Mouse (Mus musculus) monocyte, adult 2 months (primary cell): Measurements from ENCODE around the gene Tmem204.

ENCODE experiments used
- DNase-seq, 2 experiments: peaks; one replicate each; pipeline ENCODE4 v3.0.0; 2022; ENCODE audit warnings: low spot score in 2 of 2, low read depth in 1 of 2

The Tmem204 gene

DNA sequence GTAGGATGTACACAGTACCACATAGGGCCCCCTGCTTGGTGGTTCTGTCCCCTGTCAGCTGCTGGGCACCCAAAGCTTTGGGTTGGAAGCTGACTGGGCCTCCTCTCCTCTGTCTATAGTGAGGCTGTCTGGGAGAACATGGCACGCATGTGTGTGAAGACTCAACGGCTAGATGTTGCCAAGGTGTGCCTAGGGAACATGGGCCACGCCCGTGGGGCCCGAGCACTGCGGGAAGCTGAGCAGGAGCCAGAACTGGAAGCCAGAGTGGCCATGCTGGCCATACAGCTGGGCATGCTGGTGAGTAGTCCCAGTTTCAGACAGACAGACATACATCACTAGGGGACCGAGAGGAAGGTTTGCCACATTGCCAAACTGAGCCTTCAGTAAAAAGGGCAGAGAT, 3.3 kb upstream of the Tmem204 start:
- DNase-seq: no peak

GRCm38 (mm10) chr17:25084835-25085385, 1.5 kb upstream of the Tmem204 start:
- no peak for DNase-seq

DNA sequence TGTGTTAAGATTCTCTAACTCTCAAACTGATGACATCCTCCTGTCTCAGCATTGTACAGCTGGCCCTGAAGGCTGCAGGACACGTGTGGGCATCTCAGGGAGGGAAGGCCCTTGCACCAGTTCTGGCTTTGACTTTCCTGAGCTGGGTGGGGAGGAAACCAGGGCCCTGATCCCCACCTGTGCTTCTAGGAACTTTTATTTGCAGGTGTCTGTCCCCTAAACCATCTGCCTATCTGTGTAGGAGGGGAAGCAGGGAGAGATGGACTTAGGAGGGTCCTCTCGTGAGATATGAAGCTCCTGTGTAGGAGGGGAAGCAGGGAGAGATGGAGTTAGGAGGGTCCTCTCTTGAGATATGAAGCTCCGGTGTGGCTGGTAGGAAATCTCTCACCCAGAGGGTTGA, 504 bp downstream of the Tmem204 start:
- no peak for DNase-seq

- DNase-seq: no peak
These were observed 1.1 kb downstream of the Tmem204 start for GRCm38 (mm10) chr17:25082081-25082847.

GRCm38 (mm10) chr17:25080960-25081381, 2.4 kb downstream of the Tmem204 start:
- no peak for DNase-seq

DNA sequence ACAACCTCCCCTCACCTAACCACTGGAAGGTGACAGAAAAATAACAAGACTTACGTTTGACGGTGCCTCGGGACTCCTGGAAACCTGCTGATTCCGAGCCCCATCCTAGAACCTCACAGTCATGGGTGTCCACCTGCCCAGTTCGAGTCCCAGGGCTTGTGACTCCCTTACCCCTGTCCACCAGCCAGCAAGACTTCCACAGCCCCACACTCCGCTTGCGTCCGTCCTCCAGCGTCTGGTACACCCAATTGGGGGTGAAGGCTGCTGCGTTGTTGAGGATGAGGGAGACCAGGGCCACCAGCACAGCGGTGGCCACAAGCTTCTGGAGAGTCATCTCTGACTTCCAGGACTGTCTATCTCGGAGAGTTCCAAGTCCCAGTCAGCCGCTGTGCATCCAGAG, 3.2 kb downstream of the Tmem204 start:
- DNase-seq: no peak

- DNase-seq: no peak
These were observed 5.5 kb downstream of the Tmem204 start for GRCm38 (mm10) chr17:25077771-25078372.

GRCm38 (mm10) chr17:25076906-25077305, 6.5 kb downstream of the Tmem204 start:
- DNase-seq: no peak

DNA sequence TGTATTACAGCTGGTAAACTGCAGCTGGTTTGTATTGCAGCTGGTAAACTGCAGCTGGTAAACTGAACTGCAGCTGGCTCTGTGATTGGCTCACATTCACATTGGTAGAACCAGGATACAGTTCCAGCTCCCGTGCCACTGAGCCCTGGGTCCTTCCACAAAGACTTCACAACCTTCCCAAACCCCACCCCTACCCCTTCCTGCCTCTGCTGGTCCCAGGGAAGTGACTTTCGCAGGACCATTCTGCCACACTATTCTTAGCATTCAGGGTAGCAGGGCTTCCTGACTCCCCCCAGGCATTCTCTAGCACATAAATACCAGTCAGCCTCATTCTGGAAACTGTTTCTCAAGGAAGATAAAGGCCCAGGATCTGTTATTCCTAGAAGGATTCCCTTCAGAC, 14.7 kb downstream of the Tmem204 start:
- no peak for DNase-seq

DNA sequence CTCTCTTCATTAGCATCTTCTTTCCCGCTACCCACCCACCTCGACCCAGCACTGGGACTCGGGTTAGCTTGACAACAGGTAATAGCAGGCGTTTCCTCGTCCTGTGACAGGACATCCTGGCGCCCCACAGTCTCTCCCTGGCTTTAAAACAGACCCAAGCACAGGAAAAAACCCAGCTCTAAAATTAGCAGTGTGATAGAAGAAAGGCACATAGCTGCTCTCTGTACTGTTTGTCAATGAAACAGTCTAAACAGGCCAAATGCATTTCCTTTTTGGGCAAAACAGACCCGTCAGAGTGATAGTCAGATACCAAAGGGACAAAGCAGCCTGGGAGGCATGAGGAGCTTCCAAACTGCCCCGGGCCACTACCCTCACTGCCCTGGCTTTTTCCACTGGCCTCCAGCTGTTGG, 15.9 kb downstream of the Tmem204 start:
- no peak for DNase-seq

DNA sequence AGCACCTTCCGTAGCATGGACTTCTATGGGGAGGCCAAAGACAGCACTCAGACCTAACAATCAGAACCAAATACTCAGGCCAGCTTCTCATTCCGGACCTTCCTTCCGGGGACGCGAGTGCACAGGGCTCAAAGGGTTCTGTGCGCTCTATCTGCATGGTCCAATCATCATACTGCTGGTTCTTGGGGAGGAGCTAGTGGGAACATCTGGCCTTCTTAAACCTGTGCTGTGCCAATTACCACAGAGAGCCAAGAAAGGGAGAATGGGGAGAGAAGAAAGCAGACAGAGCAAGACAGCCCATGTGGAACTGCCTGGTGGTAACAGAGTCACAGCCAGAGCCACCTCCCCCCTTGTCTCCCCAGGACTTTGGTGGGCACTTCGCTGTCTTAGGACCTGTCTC, 16.8 kb downstream of the Tmem204 start:
- no peak for DNase-seq

- no peak for DNase-seq
These were observed 18.2 kb downstream of the Tmem204 start for GRCm38 (mm10) chr17:25065189-25065588.

DNA sequence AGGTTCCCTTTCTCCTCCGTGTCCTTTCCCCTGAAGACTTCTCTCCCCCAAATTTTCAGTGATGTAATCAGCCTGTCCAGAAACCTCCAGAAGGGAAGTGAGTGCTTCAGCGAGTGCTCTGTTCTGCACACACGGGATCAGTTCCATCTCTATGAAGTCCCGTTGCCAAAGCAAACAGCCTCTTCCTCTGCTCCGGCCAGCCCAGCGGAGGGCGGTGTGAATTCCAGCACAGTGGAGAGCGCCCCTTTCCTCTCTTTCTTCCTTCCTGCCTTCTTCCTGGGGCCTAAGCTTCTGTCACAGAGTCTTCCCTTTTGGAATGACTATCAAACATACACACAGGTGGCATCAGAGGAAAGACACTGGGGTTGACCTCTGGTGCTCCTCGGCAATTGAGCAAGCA, 19.0 kb downstream of the Tmem204 start:
- no peak for DNase-seq

DNA sequence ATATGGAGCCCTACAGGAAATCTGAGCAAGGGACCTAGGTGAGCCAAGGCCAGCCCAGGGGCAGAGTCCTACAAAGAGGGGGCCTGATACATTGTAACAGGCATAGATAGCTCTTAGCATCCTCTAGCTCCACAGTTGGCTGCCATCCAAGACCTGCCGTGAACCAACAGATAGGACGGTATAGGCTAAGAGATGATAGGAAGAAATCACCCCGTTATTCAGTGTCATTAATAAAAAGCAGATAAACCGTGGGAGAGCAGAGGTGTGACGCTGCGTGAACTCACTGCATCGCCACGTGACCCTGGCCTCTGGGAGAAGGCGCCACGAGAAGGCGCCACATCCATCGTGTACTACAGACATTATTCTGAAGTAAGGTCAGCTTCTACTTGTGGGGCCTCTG, 19.5 kb downstream of the Tmem204 start:
- DNase-seq: no peak

DNA sequence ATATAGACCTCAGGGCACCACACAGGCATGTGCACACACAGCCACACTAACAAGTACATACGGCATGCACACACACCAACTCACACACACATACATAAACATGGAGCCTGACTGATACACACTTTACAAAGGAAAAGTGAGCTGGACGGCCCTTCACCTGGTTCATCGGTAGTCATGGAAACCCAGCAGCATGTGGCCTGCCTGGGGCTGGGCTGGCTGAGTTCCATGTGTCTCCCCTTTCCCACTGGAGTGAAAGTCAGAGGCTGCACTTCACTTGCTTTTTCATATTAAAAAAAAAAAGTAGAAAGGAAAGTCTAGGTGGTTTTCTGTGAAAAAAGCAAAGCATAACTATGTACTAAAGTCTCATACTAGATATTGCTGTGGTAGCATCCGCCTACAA, 20.1 kb downstream of the Tmem204 start:
- DNase-seq: no peak

- no peak for DNase-seq
These were observed 26.4 kb downstream of the Tmem204 start for GRCm38 (mm10) chr17:25057041-25057440.

DNA sequence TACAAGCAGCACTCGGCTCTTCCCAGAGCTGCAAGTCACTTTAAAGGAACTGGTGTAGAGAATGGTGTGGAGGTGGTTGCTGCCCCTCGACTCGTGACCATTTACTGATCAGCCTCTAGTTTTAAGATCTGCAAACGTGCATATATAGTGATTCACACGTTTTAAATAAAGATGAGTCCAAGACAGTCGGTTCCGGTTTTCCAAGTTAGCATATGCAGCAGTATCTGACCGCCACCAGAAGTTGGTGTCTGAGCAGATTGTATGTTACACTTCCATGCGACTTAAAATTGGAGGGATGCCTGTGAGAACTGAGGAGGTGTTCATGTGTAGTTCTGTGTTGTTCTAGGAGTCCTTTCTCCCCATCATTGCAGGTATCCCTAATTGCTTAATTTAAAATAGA, 30.1 kb downstream of the Tmem204 start:
- DNase-seq: no peak

DNA sequence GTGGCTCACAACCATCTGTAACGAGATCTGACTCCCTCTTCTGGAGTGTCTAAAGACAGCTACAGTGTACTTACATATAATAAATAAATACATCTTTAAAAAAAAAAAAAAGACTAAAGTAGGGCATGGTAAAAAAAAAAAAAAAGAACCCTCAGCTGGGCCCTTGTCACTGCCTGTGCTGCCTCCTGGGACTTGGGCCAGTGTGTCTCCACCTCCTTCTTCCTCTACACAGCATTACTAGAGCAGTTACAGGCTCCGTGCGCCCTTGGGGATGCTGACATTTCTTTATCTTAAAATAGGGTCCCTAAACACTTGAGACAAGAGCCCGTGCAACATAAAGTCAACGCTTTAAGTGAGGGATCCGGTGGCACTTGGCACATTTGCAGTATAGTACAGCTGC, 36.2 kb downstream of the Tmem204 start:
- DNase-seq: no peak

GRCm38 (mm10) chr17:25045281-25045680, 38.1 kb downstream of the Tmem204 start:
- DNase-seq: no peak

DNA sequence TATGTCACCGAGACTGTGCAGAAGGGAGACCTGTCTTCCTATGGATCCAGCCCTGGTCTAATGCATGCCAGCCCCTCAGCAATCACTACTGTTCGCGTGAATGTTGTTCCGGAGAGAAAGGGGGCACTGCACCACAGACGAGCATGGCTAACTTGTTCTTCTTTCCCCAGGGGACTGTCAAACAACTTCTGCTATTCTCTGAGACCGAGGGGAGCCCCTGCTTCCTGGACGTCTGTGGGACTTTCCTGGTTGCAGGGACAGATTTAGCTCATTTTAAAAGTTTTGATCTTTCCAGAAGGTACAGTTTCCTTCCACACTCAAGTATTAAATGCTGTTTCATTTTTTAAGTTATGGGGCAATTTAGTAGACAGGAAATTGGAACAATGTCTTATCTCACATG, 38.5 kb downstream of the Tmem204 start:
- no peak for DNase-seq

GRCm38 (mm10) chr17:25036183-25036582, 47.2 kb downstream of the Tmem204 start:
- DNase-seq: no peak

- peak; percentile 27 to 71 for DNase-seq
These were observed 66.9 kb downstream of the Tmem204 start for GRCm38 (mm10) chr17:25016292-25017132.
